Mouse (Mus musculus) lung, postnatal 0 days (tissue): ENCODE results near the gene Gm13289. TPM values are rescaled to one million over a fixed set of nuclear protein-coding genes. Genes with fewer than 3 reads are reported as not detected.
"Not testable (repeated sequence)": the region's sequence is repeated elsewhere in the genome, so short reads cannot be mapped to it uniquely, and the experiment has no call there.

ENCODE experiments used
- ATAC-seq: fragments of 200-750 bp; cut with Nextera tagmentation; 2 replicates; pipeline ENCODE4 v1.8.0; 2017; ENCODE audit warnings: moderate library complexity
- DNase-seq: peaks from one replicate; pipeline ENCODE4 v3.0.0-alpha.2; 2016; ENCODE audit warnings: low spot score
- H3K27ac ChIP-seq: fragments of 300-500 bp; sonication (generic); 2 replicates; pipeline ENCODE4 v1.5.1; 2014; ENCODE audit warnings: antibody characterized with exemption, mild to moderate bottlenecking, low read length, mixed read lengths
- H3K27me3 ChIP-seq: fragments of 300-500 bp; sonication (generic); replicated peaks from 2 replicates; pipeline ENCODE4 v1.6.1; 2014; ENCODE audit warnings: low read length, mixed read lengths; ENCODE audit not compliant: insufficient read depth
- H3K36me3 ChIP-seq: fragments of 300-500 bp; sonication (generic); 2 replicates; pipeline ENCODE4 v1.6.1; 2014; ENCODE audit warnings: low read length, mixed read lengths; ENCODE audit not compliant: insufficient read depth
- H3K4me1 ChIP-seq: fragments of 300-500 bp; sonication (generic); 2 replicates; pipeline ENCODE4 v1.6.1; 2014; ENCODE audit warnings: antibody characterized with exemption, low read depth, low read length, mixed read lengths; ENCODE audit not compliant: insufficient read depth
- H3K4me2 ChIP-seq: fragments of 300-500 bp; sonication (generic); replicated peaks from 2 replicates; pipeline ENCODE4 v1.6.1; 2014; ENCODE audit warnings: low read depth, mild to moderate bottlenecking, low read length, moderate library complexity, mixed read lengths
- H3K4me3 ChIP-seq: fragments of 300-500 bp; sonication (generic); 2 replicates; pipeline ENCODE4 v1.5.1; 2014; ENCODE audit warnings: low read depth, low read length
- H3K9ac ChIP-seq: fragments of 300-500 bp; sonication (generic); replicated peaks from 2 replicates; pipeline ENCODE4 v1.6.1; 2014; ENCODE audit warnings: low read depth, mild to moderate bottlenecking
- H3K9me3 ChIP-seq: fragments of 300-500 bp; sonication (generic); 2 replicates; pipeline ENCODE4 v1.6.1; 2016; ENCODE audit warnings: low read length, mixed read lengths
- CTCF ChIP-seq: IDR thresholded peaks from 2 replicates; pipeline ENCODE4 v1.5.1; 2016; ENCODE audit warnings: antibody characterized with exemption, mild to moderate bottlenecking
- EP300 ChIP-seq: IDR thresholded peaks from 2 replicates; pipeline ENCODE4 v1.6.1; 2016; ENCODE audit warnings: antibody characterized with exemption, mild to moderate bottlenecking, control low read depth
- WGBS: fragments of 180-500 bp; shearing (Covaris S2); extraction: QIAGEN DNeasy Blood & Tissue Kit; methylation state at CpG from one replicate; pipeline ENCODE4 v1.1.7; 2014; 5-methylcytosine and 5-hydroxymethylcytosine counted together
- polyA plus RNA-seq: library from polyadenylated mRNA; unstranded; fragments of >200 nt; fragmentation: Nextera tagmentation; extraction: Ambion mirVana; gene quantifications from 2 replicates; pipeline ENCODE4 v1.2.1, GENCODE M21; 2015

The Gm13289 gene
- polyA plus RNA-seq, 1 experiment from 2014 or later, result not detected

DNA sequence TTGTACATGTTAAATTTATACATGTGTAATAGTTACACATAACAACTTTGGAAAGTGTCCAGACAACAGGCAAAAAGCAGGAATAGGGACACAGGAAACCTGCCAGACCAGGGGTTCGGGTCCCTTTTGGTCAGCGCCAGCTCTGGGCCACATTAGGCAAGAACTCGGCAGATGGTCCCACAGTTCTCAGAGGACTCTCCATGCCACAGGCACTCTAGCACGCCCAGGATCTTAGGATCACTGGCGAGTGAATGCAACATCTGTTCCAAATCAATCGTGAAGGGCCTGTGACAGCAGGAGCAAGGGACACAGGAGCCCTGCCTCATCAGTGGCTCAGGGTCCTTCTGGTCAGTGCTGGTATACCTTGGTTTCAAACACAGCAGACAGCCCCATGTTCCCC, 26.8 kb upstream of the Gm13289 start:
- H3K27ac ChIP-seq, result no peak overlapping the region
- no peaks in the 10 kb centered on the region for H3K4me1 ChIP-seq
- no peaks in the 10 kb centered on the region for H3K27me3 ChIP-seq
- no peak overlapping the region for H3K4me3 ChIP-seq
- H3K36me3 ChIP-seq, result no peaks in the 10 kb centered on the region
- H3K4me2 ChIP-seq, result no peak overlapping the region
- WGBS, result 55% methylated on average over 6 of the region's 6 CpGs
- H3K9ac ChIP-seq, result no peak overlapping the region
- TF ChIP-seq CTCF (no peak), EP300 (no peak)
- ATAC-seq (no peak), DNase-seq (no peak)
- no peaks in the 10 kb centered on the region for H3K9me3 ChIP-seq

DNA sequence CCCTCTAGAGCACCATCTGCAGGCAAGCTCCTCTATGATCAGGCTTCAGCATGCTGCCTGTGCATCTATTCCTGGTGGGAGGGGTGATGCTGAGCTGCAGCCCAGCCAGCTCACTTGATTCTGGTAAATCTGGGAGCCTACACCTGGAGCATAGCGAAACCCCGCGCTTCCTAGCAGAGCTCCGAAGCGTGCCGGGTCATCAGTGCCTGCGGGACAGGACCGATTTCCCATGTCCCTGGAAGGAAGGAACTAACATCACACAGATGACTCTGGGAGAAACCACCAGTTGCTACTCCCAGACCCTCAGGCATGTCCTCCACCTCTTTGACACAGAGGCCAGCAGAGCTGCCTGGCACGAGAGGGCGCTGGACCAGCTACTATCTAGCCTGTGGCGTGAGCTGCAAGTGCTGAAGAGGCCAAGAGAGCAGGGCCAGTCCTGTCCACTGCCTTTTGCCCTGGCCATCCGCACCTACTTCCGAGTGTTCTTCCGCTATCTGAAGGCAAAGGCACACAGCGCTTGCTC, 21.8 kb upstream of the Gm13289 start, which contains the start of gene Gm13271:
Gm13271 (plus strand) TSS at position 51 of the 523 bp plus-strand sequence.
- not testable (repeated sequence) for H3K9me3 ChIP-seq, H3K36me3 ChIP-seq, H3K27me3 ChIP-seq, H3K4me1 ChIP-seq, DNase-seq, H3K9ac ChIP-seq, H3K4me3 ChIP-seq, H3K27ac ChIP-seq, H3K4me2 ChIP-seq, ATAC-seq
- peak; percentile 23; the same call in 1 of the 2 replicates for TF ChIP-seq CTCF
- 73% methylated on average over 12 of the region's 15 CpGs for whole genome bisulfite sequencing

GRCm38 (mm10) chr4:88756581-88757513, 19.9 kb upstream of the Gm13289 start:
- ATAC-seq, H3K27me3 ChIP-seq, H3K4me1 ChIP-seq, H3K9me3 ChIP-seq, H3K36me3 ChIP-seq: not testable (repeated sequence)
- peak overlapping the region; percentile 23 for H3K9ac ChIP-seq
- peak overlapping the region; percentile 86 for H3K27ac ChIP-seq
- WGBS, result 6% methylated on average over 28 of the region's 31 CpGs
- peak overlapping the region; percentile 48 for H3K4me2 ChIP-seq
- DNase-seq, result peak; percentile 13
- peak overlapping the region; percentile 40 for H3K4me3 ChIP-seq

GRCm38 (mm10) chr4:88757628-88758031, 19.1 kb upstream of the Gm13289 start:
- WGBS, result 1% methylated on average over 17 of the region's 21 CpGs

GRCm38 (mm10) chr4:88758751-88759150, 18.0 kb upstream of the Gm13289 start:
- not testable (repeated sequence) for H3K27me3 ChIP-seq, DNase-seq, H3K9ac ChIP-seq, H3K4me2 ChIP-seq, H3K9me3 ChIP-seq, H3K4me3 ChIP-seq, H3K36me3 ChIP-seq, H3K27ac ChIP-seq, H3K4me1 ChIP-seq, ATAC-seq
- 88% methylated on average over 9 of the region's 9 CpGs for WGBS

More at GRCm38 (mm10) chr4:88757628-88758031, 19.1 kb upstream of the Gm13289 start:
- peak; percentile 73 for TF ChIP-seq CTCF
- H3K36me3 ChIP-seq, H3K9me3 ChIP-seq, H3K4me1 ChIP-seq, H3K27me3 ChIP-seq: not testable (repeated sequence)
- Histone ChIP-seq H3K4me2 (peak overlapping the region; percentile 48), H3K27ac (peak overlapping the region; percentile 86), H3K4me3 (peak overlapping the region; percentile 40), H3K9ac (peak overlapping the region; percentile 23; the same call in 1 of the 2 replicates)
- peak; percentile 100 for ATAC-seq
- DNase-seq, result peak; percentile 96

DNA sequence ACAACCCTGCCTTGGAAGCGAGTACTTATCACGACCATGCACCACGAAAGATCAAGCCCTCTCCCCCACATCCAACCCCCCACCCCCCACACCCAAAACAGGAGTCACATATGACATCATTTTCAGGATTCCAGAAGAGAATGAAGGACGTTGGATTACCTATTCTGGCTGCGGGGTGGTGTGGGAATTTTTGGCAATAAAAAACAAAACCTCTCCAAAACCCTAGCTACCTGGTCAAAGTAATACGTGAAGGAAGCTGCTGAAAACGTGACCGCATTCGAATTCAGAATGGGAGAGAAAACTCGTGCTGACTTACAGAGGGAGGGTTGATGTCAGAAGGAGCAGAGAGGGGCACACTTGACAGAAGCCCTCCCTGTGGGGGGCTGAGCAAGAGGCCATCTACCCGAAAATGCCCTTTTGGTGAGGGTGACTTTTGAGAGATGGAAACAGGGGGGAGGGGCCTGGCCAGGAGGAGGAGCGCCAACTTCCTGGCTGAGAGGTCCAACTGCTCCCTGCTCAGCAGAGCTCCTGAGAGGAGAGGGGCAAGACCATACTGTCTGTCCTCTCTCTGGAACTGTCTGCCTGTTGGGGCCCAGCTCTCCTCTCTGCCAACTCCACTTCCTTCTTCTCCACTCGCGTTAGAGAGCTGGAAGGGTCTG, 17.0 kb upstream of the Gm13289 start, which contains the start of gene Gm13283:
Gm13283 (plus strand) TSS at position 510 of the 659 bp plus-strand sequence.
- H3K4me2 ChIP-seq, H3K9me3 ChIP-seq, H3K4me1 ChIP-seq, ATAC-seq, DNase-seq, H3K36me3 ChIP-seq, H3K9ac ChIP-seq, H3K27ac ChIP-seq, H3K27me3 ChIP-seq: not testable (repeated sequence)
- 17% methylated on average over 8 of the region's 14 CpGs for WGBS
- peak within 1 kb of the TSS; percentile 25; the same call in 1 of the 2 replicates for H3K4me3 ChIP-seq
